Mouse (Mus musculus) liver, postnatal 0 days (tissue): ENCODE measurements around the gene Krtap5-2.

Experiments used
- CTCF ChIP-seq: sonication (generic); IDR thresholded peaks from 2 replicates; pipeline ENCODE4 v1.5.1; 2016; ENCODE audit warnings: antibody characterized with exemption, low read depth
- EP300 ChIP-seq: IDR thresholded peaks from 2 replicates; pipeline ENCODE4 v1.6.1; 2016; ENCODE audit warnings: antibody characterized with exemption, low read depth, mild to moderate bottlenecking

- TF ChIP-seq CTCF (no peak), EP300 (no peak)
These were observed 2.9 kb upstream of the Krtap5-2 start for GRCm38 (mm10) chr7:142178685-142179084.
